Mouse (Mus musculus) c-Kit-positive CD71-positive TER-119-positive erythroid progenitor cells, embryonic 14.5 days (primary cell): ENCODE measurements at regions not wholly inside any gene's neighbourhood (a gene's known extent, or its start where the extent isn't known, plus 50 kb on each side); places are given as distances from the start of the nearest gene placed in this dataset.

Experiments used
- DNase-seq: peaks from one replicate; pipeline ENCODE4 v3.0.0-alpha.2; 2013; ENCODE audit warnings: low spot score

GRCm38 (mm10) chr15:43784171-43784570, 3650.0 kb downstream of the 9330182O14Rik start:
- no peak for DNase-seq

DNA sequence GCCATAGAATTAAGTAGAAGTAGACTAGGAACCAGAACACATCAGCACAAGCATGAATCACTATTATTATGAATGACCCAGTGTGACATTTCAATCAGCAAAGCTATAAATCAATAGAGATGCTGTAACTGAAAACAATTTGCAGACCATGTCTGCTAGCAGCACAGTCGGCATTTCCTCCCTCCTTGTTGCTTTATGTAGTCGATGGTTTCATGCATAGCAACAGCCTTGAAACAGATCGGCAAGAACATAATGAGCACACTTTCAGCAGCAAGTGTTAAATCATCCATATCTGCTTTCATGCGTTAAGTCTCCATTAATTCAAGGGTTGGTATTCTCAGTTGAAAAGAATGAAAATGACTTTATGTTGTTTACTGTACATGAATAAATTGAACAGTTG, 3669.2 kb downstream of the 9330182O14Rik start:
- no peak for DNase-seq
